Mouse (Mus musculus): ENCODE measurements around the gene Sec1. TPM values are rescaled to one million over a fixed set of nuclear protein-coding genes. Genes with fewer than 3 reads are reported as not detected.
A peak's percentile ranks its signal among the peaks of the same experiment; 100 is the strongest.

Sec1 gene
- polyA plus RNA-seq, 1 experiment from 2014 or later: 0.83 TPM

DNA sequence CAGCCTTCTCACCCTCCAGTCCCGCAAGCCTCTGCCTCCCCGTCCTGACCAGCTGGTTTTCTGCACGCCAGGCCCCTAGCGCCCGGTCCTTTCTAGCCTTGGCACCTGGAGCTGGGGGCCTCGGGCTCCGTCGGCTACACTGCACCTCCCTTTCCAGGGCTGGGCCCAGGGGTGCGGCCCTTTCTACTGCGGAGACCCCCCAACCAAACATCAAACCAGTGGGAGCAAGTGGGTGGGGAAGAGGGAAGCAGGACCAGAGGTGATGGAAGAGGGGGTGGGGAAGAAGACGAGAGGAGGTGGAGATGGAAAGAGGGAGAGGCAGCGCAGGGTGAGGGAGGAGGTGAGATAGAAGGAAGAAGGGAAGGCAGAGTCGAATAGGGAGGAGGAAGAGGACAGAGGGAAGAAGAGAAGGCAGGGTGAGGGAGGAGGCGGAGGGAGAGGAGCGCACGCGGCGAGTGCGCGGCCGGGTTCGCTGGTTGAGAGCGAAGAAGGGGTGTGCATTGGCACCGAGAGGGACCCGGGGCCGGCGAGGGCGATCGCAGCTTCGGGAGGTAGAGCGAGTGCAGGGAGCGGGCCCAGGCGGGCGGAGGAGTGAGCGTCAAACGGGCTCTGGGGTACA is 5.4 kb upstream of the Sec1 start, which contains the start of gene Car11:
TSS of gene Car11 (plus strand) at position 321 of the 619 bp plus-strand sequence.
- Histone ChIP-seq H3K9me3 (replicated peaks) (no peaks in the 10 kb centered on the region), H3K4me1 (peaks cover 51% of the 10 kb centered on the region), H3K27me3 (ENCODE audit: low read depth, poor library complexity, severe bottlenecking) (peaks cover 40% of the 10 kb centered on the region), H3K4me3 (peak within 1 kb of the TSS; percentile 51), H3K36me3 (no peaks in the 10 kb centered on the region), H3K27ac (peak within 1 kb of the TSS; percentile 72)
- WGBS: 1% methylated on average over 36 of the region's 36 CpGs
- no peak for DNase-seq (ENCODE audit: low spot score)

DNA sequence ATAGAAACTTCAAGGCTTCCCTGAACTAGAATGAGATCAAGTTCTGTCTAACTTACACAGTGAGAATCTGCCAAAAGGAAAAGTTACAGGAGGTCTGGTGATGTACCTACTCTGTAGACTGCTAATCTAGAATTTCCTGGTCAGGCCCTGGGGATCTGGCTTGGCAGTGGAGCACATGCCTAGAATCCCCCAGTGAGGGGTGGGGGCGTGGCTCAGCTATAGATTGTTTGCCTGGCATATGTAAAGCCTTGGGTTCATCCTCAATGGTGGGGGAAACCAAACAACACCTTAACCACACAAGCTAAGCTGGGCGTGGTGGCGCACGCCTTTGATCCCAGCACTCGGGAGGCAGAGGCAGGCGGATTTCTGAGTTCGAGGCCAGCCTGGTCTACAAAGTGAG is 3.7 kb upstream of the Sec1 start:
- Histone ChIP-seq H3K27me3 (ENCODE audit: low read depth, poor library complexity, severe bottlenecking) (peaks cover 40% of the 10 kb centered on the region), H3K4me1 (peaks cover 46% of the 10 kb centered on the region), H3K4me3 (no peak overlapping the region), H3K36me3 (no peaks in the 10 kb centered on the region), H3K27ac (no peak overlapping the region), H3K9me3 (replicated peaks) (no peaks in the 10 kb centered on the region)
- WGBS: 87% methylated on average over 7 of the region's 7 CpGs
- DNase-seq (ENCODE audit: low spot score): no peak

DNA sequence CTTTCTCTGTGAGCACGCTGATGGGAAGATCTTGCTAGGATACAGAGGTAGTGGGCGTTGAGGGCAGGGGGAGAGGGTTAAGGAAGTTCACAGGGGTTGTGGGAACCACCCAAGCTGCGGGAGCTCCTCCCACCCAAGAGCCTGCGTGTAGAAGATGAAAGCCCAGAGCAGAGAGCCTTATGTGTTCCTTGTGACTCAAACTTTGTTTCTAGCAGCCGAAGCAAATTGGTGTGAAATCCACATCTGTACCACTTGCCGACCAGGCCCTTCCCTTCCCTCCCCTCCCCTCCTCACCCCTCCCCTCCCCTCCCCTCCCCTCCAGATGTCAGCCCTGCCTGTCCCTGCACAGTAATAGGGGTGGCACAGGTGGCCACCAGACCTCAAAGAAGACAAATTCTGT is 896 bp upstream of the Sec1 start:
- Histone ChIP-seq H3K4me3 (no peak overlapping the region), H3K36me3 (no peaks in the 10 kb centered on the region), H3K27ac (peak overlapping the region; percentile 76), H3K4me1 (peaks cover 39% of the 10 kb centered on the region), H3K27me3 (ENCODE audit: low read depth, poor library complexity, severe bottlenecking) (peaks cover 25% of the 10 kb centered on the region), H3K9me3 (replicated peaks) (no peaks in the 10 kb centered on the region)
- WGBS: 14% methylated on average over 6 of the region's 6 CpGs
- DNase-seq (ENCODE audit: low spot score): peak; percentile 76

DNA sequence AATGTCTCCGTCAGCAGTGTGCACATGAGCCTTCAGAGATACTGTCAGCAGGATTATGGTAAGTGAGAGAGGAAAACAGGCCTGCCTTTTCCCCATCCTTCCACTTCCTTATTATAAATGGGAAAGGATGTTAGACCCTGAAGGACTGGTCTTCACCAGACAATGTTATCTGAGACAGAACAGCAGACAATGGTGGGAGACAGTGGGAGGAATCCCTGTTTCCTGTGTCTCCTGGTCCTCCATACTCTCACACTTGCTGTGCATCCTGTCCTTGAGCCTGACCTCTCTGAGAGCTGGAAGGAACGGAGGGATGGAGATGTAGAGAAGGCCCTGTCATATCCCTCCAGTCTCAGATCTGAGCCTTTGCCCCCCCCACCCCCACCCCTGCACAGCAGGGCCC is 1.8 kb downstream of the Sec1 start:
- no peak overlapping the region for H3K4me3 ChIP-seq
- peaks cover 33% of the 10 kb centered on the region for H3K4me1 ChIP-seq
- H3K9me3 ChIP-seq (replicated peaks): no peaks in the 10 kb centered on the region
- H3K36me3 ChIP-seq: no peaks in the 10 kb centered on the region
- H3K27me3 ChIP-seq (ENCODE audit: low read depth, poor library complexity, severe bottlenecking): no peaks in the 10 kb centered on the region
- no peak for DNase-seq (ENCODE audit: low spot score)
- 85% methylated on average over 2 of the region's 2 CpGs for WGBS
- H3K27ac ChIP-seq: 0 out of 2 replicates have a peak overlapping the region, but pooled peaks have one; percentile 30

DNA sequence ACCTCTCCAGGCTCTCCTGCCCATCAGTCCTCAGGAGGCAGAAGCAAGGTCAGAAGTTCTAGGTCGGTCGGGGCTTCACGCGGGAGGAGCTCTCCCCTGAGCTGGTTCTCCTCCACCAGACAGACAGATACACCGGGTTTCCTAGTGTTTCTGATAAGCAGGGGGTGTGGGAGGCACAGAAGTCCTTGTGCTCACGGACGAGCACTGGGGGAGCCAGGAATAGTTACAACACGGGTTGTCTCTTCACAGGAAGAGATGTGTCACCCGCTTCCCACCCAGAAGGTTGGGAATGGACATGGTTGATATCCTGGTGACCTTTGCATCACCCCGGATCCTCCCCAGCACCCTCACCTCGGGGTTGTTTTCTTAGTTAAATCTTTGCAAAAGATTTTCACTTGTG is 4.4 kb downstream of the Sec1 start:
- Histone ChIP-seq H3K9me3 (replicated peaks) (no peaks in the 10 kb centered on the region), H3K27me3 (ENCODE audit: low read depth, poor library complexity, severe bottlenecking) (no peaks in the 10 kb centered on the region), H3K4me3 (no peak overlapping the region), H3K4me1 (peaks cover 41% of the 10 kb centered on the region), H3K27ac (no peak overlapping the region), H3K36me3 (no peaks in the 10 kb centered on the region)
- WGBS: 82% methylated on average over 11 of the region's 11 CpGs
- no peak for DNase-seq (ENCODE audit: low spot score)

DNA sequence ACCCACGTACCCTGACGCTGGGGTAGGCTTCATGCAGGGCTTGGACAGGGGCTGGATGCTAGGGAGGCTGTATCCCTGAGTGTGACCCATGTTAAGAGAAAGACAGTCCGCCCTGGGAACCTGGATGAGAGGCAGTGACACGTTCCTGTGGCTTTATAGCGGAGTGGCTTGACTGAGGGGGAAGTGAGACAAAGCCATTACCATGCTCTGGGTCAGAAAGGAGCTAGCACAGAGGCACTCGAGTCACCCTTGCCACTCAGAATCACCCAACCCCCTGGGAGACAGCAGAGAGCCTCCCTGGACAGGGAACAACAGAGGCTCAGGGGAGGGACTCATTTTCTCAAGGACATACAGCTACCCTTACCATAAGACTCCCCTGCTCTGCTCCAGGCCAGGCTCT is 5.1 kb downstream of the Sec1 start:
- WGBS: 61% methylated on average over 6 of the region's 6 CpGs
- no peaks in the 10 kb centered on the region for H3K27me3 ChIP-seq (ENCODE audit: low read depth, poor library complexity, severe bottlenecking)

DNA sequence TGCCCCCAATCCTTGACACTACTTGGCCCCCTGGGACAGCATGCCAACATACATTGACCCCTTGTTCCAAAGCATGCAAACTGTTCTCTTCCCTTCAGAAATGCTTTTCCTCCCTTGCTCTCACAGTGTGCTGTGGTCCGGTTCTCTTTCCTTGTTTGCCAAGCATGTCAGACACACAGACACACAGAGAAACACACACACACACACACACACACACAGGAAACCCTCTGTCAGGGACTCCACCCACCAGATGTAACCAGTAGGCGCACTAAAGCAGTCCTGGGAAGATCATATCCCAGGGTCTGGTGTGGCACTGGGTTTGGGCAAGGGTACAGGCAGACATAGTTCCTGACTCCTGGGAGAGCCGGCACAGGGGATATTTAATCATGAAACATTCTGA is 7.4 kb downstream of the Sec1 start:
- no peaks in the 10 kb centered on the region for H3K9me3 ChIP-seq (replicated peaks)
- peaks cover 54% of the 10 kb centered on the region for H3K4me1 ChIP-seq
- no peaks in the 10 kb centered on the region for H3K27me3 ChIP-seq (ENCODE audit: low read depth, poor library complexity, severe bottlenecking)
- no peak for DNase-seq (ENCODE audit: low spot score)
- H3K4me3 ChIP-seq: no peak overlapping the region
- no peaks in the 10 kb centered on the region for H3K36me3 ChIP-seq
- no peak overlapping the region; the same call in 1 of the 2 replicates for H3K27ac ChIP-seq
- WGBS: 89% methylated on average over 3 of the region's 3 CpGs

More for the DNA sequence above, 5.1 kb downstream of the Sec1 start:
- Histone ChIP-seq H3K4me1 (peaks cover 38% of the 10 kb centered on the region), H3K27ac (peak overlapping the region; percentile 7; the same call in 1 of the 2 replicates), H3K36me3 (no peaks in the 10 kb centered on the region), H3K9me3 (replicated peaks) (no peaks in the 10 kb centered on the region), H3K4me3 (no peak overlapping the region)
- no peak for DNase-seq (ENCODE audit: low spot score)

DNA sequence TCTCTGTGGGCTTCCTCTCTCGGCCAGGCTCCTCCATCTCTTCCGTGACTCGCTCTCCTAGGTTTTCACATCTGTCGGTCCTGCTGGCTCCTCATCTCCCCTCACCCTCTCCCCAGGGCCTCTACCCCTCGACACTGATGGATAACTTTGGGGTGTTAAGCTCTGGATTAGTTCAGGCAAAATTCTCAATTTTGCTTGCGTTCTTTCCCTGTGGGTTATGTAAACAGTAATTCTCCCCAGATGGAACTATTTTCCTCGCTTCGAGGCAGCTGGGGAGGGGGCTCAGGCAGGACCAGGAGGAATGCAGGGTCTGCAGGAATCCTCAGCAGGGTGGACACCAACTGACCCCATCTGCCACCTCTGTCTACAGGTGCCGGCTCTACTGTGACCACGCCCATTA is 8.4 kb downstream of the Sec1 start:
- peaks cover 54% of the 10 kb centered on the region for H3K4me1 ChIP-seq
- H3K27me3 ChIP-seq (ENCODE audit: low read depth, poor library complexity, severe bottlenecking): no peaks in the 10 kb centered on the region
- WGBS: 39% methylated on average over 10 of the region's 10 CpGs
- H3K4me3 ChIP-seq: peak overlapping the region; percentile 9; the same call in 1 of the 2 replicates
- H3K9me3 ChIP-seq (replicated peaks): no peaks in the 10 kb centered on the region
- DNase-seq (ENCODE audit: low spot score): no peak
- no peaks in the 10 kb centered on the region for H3K36me3 ChIP-seq
- peak overlapping the region; percentile 54 for H3K27ac ChIP-seq

DNA sequence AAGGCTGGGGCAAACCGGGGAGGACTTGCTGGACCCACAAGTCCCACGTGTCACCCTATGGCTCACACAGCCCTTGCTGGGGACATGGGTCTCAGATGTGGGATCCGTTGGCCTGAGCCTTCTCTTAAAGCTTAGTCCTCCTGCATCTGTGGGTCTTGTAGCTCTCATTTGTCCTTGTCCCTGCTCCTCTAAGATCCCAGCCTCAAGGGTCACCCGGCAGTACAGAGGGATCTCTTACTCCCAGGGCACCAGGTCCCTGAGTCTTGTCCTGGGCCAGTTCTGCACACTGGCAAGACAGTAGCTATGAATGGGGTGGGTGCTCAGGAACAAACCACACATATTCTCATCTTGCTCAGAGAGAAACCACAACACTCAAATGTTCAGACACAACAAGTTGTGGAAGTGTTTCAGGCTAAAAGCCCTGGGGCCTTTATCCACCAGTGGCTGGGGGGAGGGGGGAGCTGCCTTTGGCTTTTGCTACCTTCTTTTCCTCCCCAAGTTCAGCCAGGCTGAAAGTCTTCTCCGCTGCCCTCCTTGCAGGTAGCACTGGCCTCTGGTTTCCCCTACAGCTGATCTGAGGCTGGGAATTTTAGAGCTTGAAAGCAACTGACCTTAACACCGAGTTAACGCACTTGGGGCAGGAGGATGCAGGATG is 10.7 kb downstream of the Sec1 start, which contains the start of gene Ntn5:
TSS of gene Ntn5 (plus strand) at position 627 of the 655 bp plus-strand sequence.
- H3K36me3 ChIP-seq: no peaks in the 10 kb centered on the region
- H3K4me3 ChIP-seq: peak within 1 kb of the TSS; percentile 20; the same call in 1 of the 2 replicates
- no peak for DNase-seq (ENCODE audit: low spot score)
- H3K9me3 ChIP-seq (replicated peaks): no peaks in the 10 kb centered on the region
- 72% methylated on average over 7 of the region's 7 CpGs for WGBS
- H3K27me3 ChIP-seq (ENCODE audit: low read depth, poor library complexity, severe bottlenecking): no peaks in the 10 kb centered on the region
- peak within 1 kb of the TSS; percentile 84 for H3K27ac ChIP-seq
- H3K4me1 ChIP-seq: peaks cover 43% of the 10 kb centered on the region

DNA sequence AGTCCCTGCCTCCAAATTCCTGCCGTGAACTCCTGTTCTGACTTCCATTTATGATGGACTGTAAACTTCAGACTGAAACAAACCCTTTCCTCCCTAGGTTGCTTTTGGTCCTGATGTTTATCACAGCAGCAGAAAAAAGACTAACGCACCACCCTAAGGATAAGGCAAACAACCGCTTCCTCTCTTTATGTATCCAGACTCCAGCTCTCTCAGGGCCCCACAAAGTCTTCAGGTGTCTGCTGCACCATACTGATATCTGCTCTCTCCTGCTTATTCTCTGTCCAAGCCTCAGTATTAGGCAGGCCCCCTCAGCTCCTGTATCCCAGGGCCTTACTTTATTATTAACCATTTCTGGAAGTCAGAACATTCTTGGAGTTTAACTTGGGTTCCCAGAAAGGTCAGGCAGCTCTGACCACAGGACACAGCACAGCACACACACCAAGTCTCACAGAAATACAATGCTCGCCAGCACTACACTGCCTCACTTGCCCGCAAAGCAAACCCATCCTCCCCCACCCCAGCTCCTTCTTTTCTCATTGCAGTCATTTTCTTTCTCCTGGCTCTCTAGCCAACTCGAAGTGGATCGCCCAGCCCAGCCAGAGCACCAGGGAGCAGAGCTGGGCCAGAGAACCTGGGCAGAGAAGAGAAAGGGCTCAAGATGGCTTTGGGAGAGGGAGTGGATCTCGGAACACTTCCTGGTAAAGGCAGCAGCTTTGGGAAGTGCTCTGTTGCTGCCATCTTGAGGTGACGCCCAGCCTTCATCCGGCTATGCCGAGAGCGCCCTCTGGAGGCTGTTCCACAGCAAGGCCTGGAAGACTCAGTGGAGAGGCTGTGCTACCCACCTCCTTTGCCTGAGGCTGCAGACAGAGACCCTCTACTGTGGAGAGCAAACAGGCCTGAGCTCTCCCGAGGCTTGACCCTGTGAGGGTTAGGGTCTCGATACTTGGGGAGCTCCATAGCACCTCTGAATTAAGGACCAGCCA is 11.8 kb downstream of the Sec1 start:
- DNase-seq (ENCODE audit: low spot score): peak; percentile 96
- H3K4me3 ChIP-seq: peak overlapping the region; percentile 20; the same call in 1 of the 2 replicates
- WGBS: 31% methylated on average over 14 of the region's 14 CpGs
- peaks cover 43% of the 10 kb centered on the region for H3K4me1 ChIP-seq
- H3K27me3 ChIP-seq (ENCODE audit: low read depth, poor library complexity, severe bottlenecking): no peaks in the 10 kb centered on the region
- peak overlapping the region; percentile 84 for H3K27ac ChIP-seq
- H3K9me3 ChIP-seq (replicated peaks): no peaks in the 10 kb centered on the region
- no peaks in the 10 kb centered on the region for H3K36me3 ChIP-seq

DNA sequence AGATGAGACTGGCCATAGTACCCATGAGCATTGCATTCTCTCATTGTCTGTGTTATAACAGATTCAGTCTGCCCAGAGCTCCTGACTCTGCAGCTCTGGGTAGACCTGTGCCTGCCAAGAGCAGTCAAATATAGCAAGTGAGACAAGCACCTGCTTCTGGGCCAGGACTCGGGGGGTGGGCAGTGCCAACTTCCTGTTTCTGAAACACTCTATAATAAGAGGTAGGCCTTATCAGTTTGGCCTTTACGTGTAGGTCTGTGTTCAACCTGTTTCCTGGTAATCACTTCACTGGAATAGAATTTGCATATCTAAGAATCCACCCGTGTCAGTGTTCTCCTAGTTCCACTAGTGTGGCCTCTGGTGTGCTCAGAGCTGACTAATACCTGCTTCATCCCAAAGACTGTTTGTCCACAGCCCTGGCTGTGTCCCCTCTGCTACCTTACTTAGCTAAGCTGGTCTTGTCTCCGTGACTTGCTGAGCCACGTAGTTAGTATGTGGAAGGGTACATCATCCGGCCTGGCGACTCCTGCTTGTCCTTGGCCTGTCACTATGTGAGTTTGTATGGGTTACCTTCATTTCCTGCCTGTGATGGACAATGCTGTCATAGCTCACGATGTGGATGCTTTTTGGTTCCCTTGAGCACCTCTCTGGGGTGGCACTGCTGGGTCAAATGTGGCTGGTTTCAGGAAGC is 13.0 kb downstream of the Sec1 start:
- Histone ChIP-seq H3K9me3 (replicated peaks) (no peaks in the 10 kb centered on the region), H3K4me3 (no peak overlapping the region), H3K27ac (no peak overlapping the region), H3K27me3 (ENCODE audit: low read depth, poor library complexity, severe bottlenecking) (no peaks in the 10 kb centered on the region), H3K4me1 (peaks cover 38% of the 10 kb centered on the region), H3K36me3 (no peaks in the 10 kb centered on the region)
- DNase-seq (ENCODE audit: low spot score): no peak
- WGBS: 86% methylated on average over 8 of the region's 8 CpGs

DNA sequence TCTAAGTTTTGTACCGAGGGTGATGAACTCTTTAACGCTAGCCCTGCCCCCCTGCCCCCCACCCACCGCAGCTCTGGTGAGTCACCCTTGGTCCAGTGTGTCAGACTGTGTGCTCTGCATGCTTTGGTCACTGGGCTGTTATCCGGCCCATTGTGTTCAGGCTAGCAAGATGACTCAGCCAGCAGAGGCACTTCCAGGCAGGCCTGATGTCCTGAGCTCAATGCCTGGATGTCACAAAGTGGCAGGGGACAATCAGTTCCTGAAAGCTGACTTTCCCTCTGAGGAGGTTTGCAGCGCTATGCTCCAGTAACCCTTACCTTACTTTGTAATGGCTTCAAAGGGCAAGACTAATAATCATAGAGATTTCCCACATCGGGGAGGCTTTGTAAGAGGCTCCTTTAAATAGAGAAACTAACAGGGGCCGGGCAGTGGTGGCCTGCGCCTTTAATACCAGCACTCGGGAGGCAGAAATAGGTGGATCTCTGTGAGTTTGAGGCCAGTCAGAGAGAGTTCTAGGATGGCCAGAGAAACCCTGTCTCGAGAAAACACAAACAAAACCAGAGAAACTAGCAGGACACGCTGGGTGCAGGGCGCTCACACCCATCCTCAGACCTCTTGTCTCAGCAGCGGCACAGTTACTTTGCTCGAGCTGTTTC is 14.1 kb downstream of the Sec1 start:
- Histone ChIP-seq H3K4me1 (peaks cover 27% of the 10 kb centered on the region), H3K27ac (no peak overlapping the region), H3K9me3 (replicated peaks) (no peaks in the 10 kb centered on the region), H3K4me3 (no peak overlapping the region), H3K27me3 (ENCODE audit: low read depth, poor library complexity, severe bottlenecking) (no peaks in the 10 kb centered on the region), H3K36me3 (no peaks in the 10 kb centered on the region)
- DNase-seq (ENCODE audit: low spot score): no peak
- WGBS: 87% methylated on average over 14 of the region's 14 CpGs
